Mouse (Mus musculus): Measurements from ENCODE around the gene Fstl4. TPM values are rescaled to one million over a fixed set of nuclear protein-coding genes. Genes with fewer than 3 reads are reported as not detected.

Fstl4 gene
- polyA plus RNA-seq, 1 experiment from 2014 or later, result 0.64 TPM

GRCm38 (mm10) chr11:53146290-53146689, 381.9 kb downstream of the Fstl4 start:
- DNase-seq (ENCODE audit: low spot score, missing footprints) (no peak), ATAC-seq (ENCODE audit: low FRiP score) (no peak)
- H3K9me3 ChIP-seq (ENCODE audit: control insufficient read depth, low read length), result no peaks in the 10 kb centered on the region
- H3K4me1 ChIP-seq (ENCODE audit: control insufficient read depth, insufficient read depth, low read length), result no peaks in the 10 kb centered on the region
- H3K4me3 ChIP-seq (ENCODE audit: low read depth, low read length), result no peak overlapping the region
- H3K27me3 ChIP-seq (ENCODE audit: control insufficient read depth, insufficient read depth, low read length), result no peaks in the 10 kb centered on the region
- H3K9ac ChIP-seq (ENCODE audit: low read length), result no peak overlapping the region
- WGBS, result 41% methylated on average over 4 of the region's 4 CpGs
- no peak overlapping the region for H3K4me2 ChIP-seq
- H3K36me3 ChIP-seq (ENCODE audit: control insufficient read depth, insufficient read depth, low read length), result no peaks in the 10 kb centered on the region
- no peak overlapping the region for H3K27ac ChIP-seq (ENCODE audit: low read depth, low read length)

DNA sequence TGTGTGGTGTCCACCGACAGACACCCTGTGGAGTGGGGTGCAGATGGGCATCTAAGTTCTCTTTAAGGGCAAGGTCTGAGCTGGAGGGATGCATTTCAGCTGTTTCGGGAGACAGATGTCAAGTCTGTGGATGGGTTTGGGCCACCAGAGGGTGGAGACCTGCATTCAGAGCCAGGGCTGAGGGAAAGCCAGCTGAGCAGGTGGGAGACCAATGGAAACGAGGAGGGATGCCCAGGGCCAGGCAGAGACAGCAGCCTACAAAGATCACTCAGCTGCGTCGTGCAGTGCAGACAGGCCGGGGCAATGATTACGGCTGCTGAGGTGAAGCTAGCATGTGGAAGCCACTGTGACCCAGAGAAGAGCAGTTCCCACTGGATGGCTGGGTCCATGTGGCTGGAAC, 392.0 kb downstream of the Fstl4 start:
- H3K27ac ChIP-seq (ENCODE audit: low read depth, low read length), result no peak overlapping the region
- 80% methylated on average over 7 of the region's 7 CpGs for WGBS

GRCm38 (mm10) chr11:53157621-53158259, 393.3 kb downstream of the Fstl4 start:
- 67% methylated on average over 6 of the region's 6 CpGs for WGBS
- ATAC-seq (ENCODE audit: low FRiP score), result no peak

More for the DNA sequence above, 392.0 kb downstream of the Fstl4 start:
- H3K4me2 ChIP-seq, result no peak overlapping the region
- ATAC-seq (ENCODE audit: low FRiP score) (no peak), DNase-seq (ENCODE audit: low spot score, missing footprints) (no peak)
- no peak overlapping the region for H3K9ac ChIP-seq (ENCODE audit: low read length)
- H3K36me3 ChIP-seq (ENCODE audit: control insufficient read depth, insufficient read depth, low read length), result no peaks in the 10 kb centered on the region
- H3K4me3 ChIP-seq (ENCODE audit: low read depth, low read length), result no peak overlapping the region
- H3K9me3 ChIP-seq (ENCODE audit: control insufficient read depth, low read length), result no peaks in the 10 kb centered on the region
- H3K4me1 ChIP-seq (ENCODE audit: control insufficient read depth, insufficient read depth, low read length), result no peaks in the 10 kb centered on the region
- H3K27me3 ChIP-seq (ENCODE audit: control insufficient read depth, insufficient read depth, low read length), result no peaks in the 10 kb centered on the region

DNA sequence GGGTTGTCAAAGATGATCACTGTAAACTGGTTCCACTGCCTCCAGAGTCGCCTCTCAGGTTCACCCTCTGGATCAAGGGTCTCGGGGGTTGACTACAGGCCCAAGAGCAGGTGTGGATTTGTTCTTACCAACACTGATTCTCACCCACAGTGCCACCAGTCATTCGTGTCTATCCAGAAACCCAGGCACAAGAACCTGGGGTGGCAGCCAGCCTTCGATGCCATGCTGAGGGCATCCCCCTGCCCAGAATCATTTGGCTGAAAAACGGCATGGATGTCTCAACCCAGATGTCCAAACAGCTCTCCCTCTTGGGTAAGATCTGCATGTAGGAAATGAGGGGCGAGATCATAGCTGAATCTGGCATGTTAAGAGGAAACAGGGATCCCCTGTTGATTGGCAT, 398.0 kb downstream of the Fstl4 start:
- Histone ChIP-seq H3K4me1 (ENCODE audit: control insufficient read depth, insufficient read depth, low read length) (no peaks in the 10 kb centered on the region), H3K27ac (ENCODE audit: low read depth, low read length) (no peak overlapping the region), H3K4me2 (no peak overlapping the region), H3K36me3 (ENCODE audit: control insufficient read depth, insufficient read depth, low read length) (no peaks in the 10 kb centered on the region), H3K9me3 (ENCODE audit: control insufficient read depth, low read length) (no peaks in the 10 kb centered on the region), H3K27me3 (ENCODE audit: control insufficient read depth, insufficient read depth, low read length) (no peaks in the 10 kb centered on the region), H3K4me3 (ENCODE audit: low read depth, low read length) (no peak overlapping the region), H3K9ac (ENCODE audit: low read length) (no peak overlapping the region)
- DNase-seq (ENCODE audit: low spot score, missing footprints), result no peak
- no peak for ATAC-seq (ENCODE audit: low FRiP score)
- 84% methylated on average over 6 of the region's 6 CpGs for WGBS

More at GRCm38 (mm10) chr11:53157621-53158259, 393.3 kb downstream of the Fstl4 start:
- no peak overlapping the region for H3K4me2 ChIP-seq
- H3K9me3 ChIP-seq (ENCODE audit: control insufficient read depth, low read length), result no peaks in the 10 kb centered on the region
- H3K9ac ChIP-seq (ENCODE audit: low read length), result no peak overlapping the region
- no peaks in the 10 kb centered on the region for H3K4me1 ChIP-seq (ENCODE audit: control insufficient read depth, insufficient read depth, low read length)
- DNase-seq (ENCODE audit: low spot score, missing footprints), result no peak
- H3K27ac ChIP-seq (ENCODE audit: low read depth, low read length), result no peak overlapping the region
- H3K27me3 ChIP-seq (ENCODE audit: control insufficient read depth, insufficient read depth, low read length), result no peaks in the 10 kb centered on the region
- no peaks in the 10 kb centered on the region for H3K36me3 ChIP-seq (ENCODE audit: control insufficient read depth, insufficient read depth, low read length)
- H3K4me3 ChIP-seq (ENCODE audit: low read depth, low read length), result no peak overlapping the region

DNA sequence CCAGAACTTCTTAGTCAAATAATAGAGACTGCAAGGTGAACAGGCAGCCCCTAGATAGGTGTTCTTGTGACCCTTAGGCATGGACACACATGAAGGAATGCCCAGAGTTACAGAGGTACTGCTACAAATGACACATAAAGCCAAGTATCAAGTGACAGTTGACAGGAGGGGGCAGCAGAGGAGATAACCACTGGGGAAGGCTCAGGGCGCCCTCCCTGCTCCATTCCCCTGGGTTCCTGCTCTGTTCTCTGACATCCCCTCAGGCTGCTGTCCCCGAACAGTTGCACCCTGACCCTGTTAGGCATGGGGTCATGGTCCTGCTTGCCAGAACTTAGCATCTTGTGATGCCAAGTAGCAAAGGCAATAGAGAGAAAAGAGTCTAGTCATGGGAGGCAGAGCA, 402.0 kb downstream of the Fstl4 start:
- no peaks in the 10 kb centered on the region for H3K36me3 ChIP-seq (ENCODE audit: control insufficient read depth, insufficient read depth, low read length)
- no peak overlapping the region for H3K4me2 ChIP-seq
- no peak for ATAC-seq (ENCODE audit: low FRiP score)

GRCm38 (mm10) chr11:53182177-53182852, 417.9 kb downstream of the Fstl4 start:
- Histone ChIP-seq H3K4me3 (ENCODE audit: low read depth, low read length) (no peak overlapping the region), H3K36me3 (ENCODE audit: control insufficient read depth, insufficient read depth, low read length) (no peaks in the 10 kb centered on the region), H3K4me2 (no peak overlapping the region), H3K9ac (ENCODE audit: low read length) (no peak overlapping the region), H3K27me3 (ENCODE audit: control insufficient read depth, insufficient read depth, low read length) (no peaks in the 10 kb centered on the region), H3K27ac (ENCODE audit: low read depth, low read length) (no peak overlapping the region), H3K4me1 (ENCODE audit: control insufficient read depth, insufficient read depth, low read length) (0 out of 2 replicates have a peak, but pooled peaks cover 2% of the 10 kb centered on the region), H3K9me3 (ENCODE audit: control insufficient read depth, low read length) (no peaks in the 10 kb centered on the region)
- 82% methylated on average over 13 of the region's 13 CpGs for WGBS
- no peak for DNase-seq (ENCODE audit: low spot score, missing footprints)
- no peak for ATAC-seq (ENCODE audit: low FRiP score)

More for the DNA sequence above, 402.0 kb downstream of the Fstl4 start:
- Histone ChIP-seq H3K4me3 (ENCODE audit: low read depth, low read length) (no peak overlapping the region), H3K4me1 (ENCODE audit: control insufficient read depth, insufficient read depth, low read length) (no peaks in the 10 kb centered on the region), H3K9me3 (ENCODE audit: control insufficient read depth, low read length) (no peaks in the 10 kb centered on the region), H3K27ac (ENCODE audit: low read depth, low read length) (no peak overlapping the region), H3K27me3 (ENCODE audit: control insufficient read depth, insufficient read depth, low read length) (no peaks in the 10 kb centered on the region), H3K9ac (ENCODE audit: low read length) (no peak overlapping the region)
- no peak for DNase-seq (ENCODE audit: low spot score, missing footprints)
- 61% methylated on average over 2 of the region's 2 CpGs for WGBS

DNA sequence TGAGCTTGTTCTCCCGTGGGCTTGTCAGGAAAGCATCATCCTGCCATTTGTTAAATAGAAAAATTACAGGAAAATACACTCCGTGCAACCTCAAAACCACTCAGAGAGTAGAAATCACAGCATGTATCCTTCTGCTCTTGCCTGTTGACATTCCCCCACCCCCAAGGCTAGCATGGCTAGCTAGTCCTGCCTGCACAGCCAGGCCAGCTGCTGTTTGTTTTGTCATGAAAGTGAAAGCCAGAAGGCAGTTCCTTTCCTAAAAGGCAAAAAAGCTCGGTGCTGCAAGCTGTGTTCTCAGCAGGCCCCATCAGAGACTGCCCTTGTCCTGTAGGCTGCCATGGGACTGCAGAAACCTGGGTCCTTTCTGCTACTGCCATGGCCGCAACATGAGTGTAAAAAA, 418.4 kb downstream of the Fstl4 start:
- no peak overlapping the region for H3K4me2 ChIP-seq
- DNase-seq (ENCODE audit: low spot score, missing footprints) (no peak), ATAC-seq (ENCODE audit: low FRiP score) (no peak)
- H3K27ac ChIP-seq (ENCODE audit: low read depth, low read length), result no peak overlapping the region
- H3K4me1 ChIP-seq (ENCODE audit: control insufficient read depth, insufficient read depth, low read length), result 0 out of 2 replicates have a peak, but pooled peaks cover 2% of the 10 kb centered on the region
- H3K4me3 ChIP-seq (ENCODE audit: low read depth, low read length), result no peak overlapping the region
- WGBS, result 57% methylated on average over 4 of the region's 4 CpGs
- no peaks in the 10 kb centered on the region for H3K27me3 ChIP-seq (ENCODE audit: control insufficient read depth, insufficient read depth, low read length)
- H3K9me3 ChIP-seq (ENCODE audit: control insufficient read depth, low read length), result no peaks in the 10 kb centered on the region
- no peaks in the 10 kb centered on the region for H3K36me3 ChIP-seq (ENCODE audit: control insufficient read depth, insufficient read depth, low read length)
- no peak overlapping the region for H3K9ac ChIP-seq (ENCODE audit: low read length)

- Histone ChIP-seq H3K4me1 (ENCODE audit: control insufficient read depth, insufficient read depth, low read length) (0 out of 2 replicates have a peak, but pooled peaks cover 2% of the 10 kb centered on the region), H3K36me3 (ENCODE audit: control insufficient read depth, insufficient read depth, low read length) (no peaks in the 10 kb centered on the region), H3K4me2 (no peak overlapping the region), H3K27ac (ENCODE audit: low read depth, low read length) (no peak overlapping the region), H3K4me3 (ENCODE audit: low read depth, low read length) (no peak overlapping the region), H3K9ac (ENCODE audit: low read length) (no peak overlapping the region), H3K9me3 (ENCODE audit: control insufficient read depth, low read length) (no peaks in the 10 kb centered on the region), H3K27me3 (ENCODE audit: control insufficient read depth, insufficient read depth, low read length) (no peaks in the 10 kb centered on the region)
- ATAC-seq (ENCODE audit: low FRiP score) (no peak), DNase-seq (ENCODE audit: low spot score, missing footprints) (no peak)
- 87% methylated on average over 7 of the region's 7 CpGs for WGBS
Measured at GRCm38 (mm10) chr11:53184046-53184445, 419.6 kb downstream of the Fstl4 start.

GRCm38 (mm10) chr11:53184698-53185097, 420.3 kb downstream of the Fstl4 start:
- Histone ChIP-seq H3K9ac (ENCODE audit: low read length) (no peak overlapping the region), H3K4me3 (ENCODE audit: low read depth, low read length) (no peak overlapping the region), H3K4me1 (ENCODE audit: control insufficient read depth, insufficient read depth, low read length) (0 out of 2 replicates have a peak, but pooled peaks cover 2% of the 10 kb centered on the region), H3K36me3 (ENCODE audit: control insufficient read depth, insufficient read depth, low read length) (no peaks in the 10 kb centered on the region), H3K27me3 (ENCODE audit: control insufficient read depth, insufficient read depth, low read length) (no peaks in the 10 kb centered on the region), H3K4me2 (no peak overlapping the region), H3K9me3 (ENCODE audit: control insufficient read depth, low read length) (no peaks in the 10 kb centered on the region), H3K27ac (ENCODE audit: low read depth, low read length) (no peak overlapping the region)
- no peak for ATAC-seq (ENCODE audit: low FRiP score)
- WGBS, result 86% methylated on average over 5 of the region's 5 CpGs
- DNase-seq (ENCODE audit: low spot score, missing footprints), result no peak

Data from midbrain, embryonic 11.5 days (tissue).